Mouse (Mus musculus): ENCODE data around the gene Dcx.

Dcx gene

DNA sequence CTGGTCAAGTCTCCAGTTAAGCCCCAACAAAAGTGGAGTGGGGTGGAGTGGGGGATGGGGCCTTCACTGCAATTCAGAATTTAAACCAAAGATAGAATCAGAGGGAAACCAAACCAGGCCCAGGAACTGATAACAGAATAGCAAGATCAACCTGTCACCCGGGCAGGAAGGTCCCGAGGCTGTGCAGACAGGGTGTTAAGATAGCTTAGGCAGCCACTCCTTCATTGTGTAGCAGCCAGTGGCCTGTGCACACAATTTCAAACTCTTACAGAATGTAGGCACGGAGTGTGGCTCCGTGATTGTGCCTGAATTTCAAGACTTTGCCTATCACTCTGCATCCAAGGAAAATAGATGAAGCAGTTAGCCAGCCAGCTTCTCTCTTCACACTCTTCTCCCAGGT, 106.6 kb downstream of the Dcx start:
- DNase-seq (ENCODE audit: low spot score) = no peak

- DNase-seq (ENCODE audit: low spot score) = no peak
Measured at GRCm38 (mm10) chrX:143818961-143819360, 114.2 kb downstream of the Dcx start.

DNA sequence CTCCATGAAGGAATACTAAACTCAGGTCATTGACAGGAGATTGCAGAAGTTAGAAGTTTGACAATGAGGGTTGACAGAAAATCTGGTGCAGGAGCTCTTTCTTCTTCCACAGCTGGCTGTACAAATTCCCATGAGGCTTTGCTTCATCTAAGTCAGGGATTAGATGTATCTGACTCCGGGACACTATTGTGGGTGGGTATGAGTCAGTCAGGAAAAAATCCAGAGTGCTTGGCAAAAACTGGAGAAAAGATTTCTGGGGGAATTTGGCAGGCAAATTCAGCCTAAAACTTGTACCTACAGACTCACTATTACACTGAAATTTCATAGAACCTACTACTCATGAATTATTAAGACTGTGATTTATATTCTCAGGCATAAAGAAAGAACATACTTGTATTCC, 117.2 kb downstream of the Dcx start:
- no peak for DNase-seq (ENCODE audit: low spot score)

Measured in embryo, embryonic 10.5 days (tissue).